Mouse (Mus musculus): ENCODE results near the gene Map7d3.

GRCm38 (mm10) chrX:56760257-56760760, 61.8 kb downstream of the Map7d3 start:
- TF ChIP-seq MYOD1 (IDR thresholded peaks at IDR 0.05; ENCODE audit: control insufficient read depth, insufficient read length, low read depth) (no peak), CTCF (IDR thresholded peaks at IDR 0.05; ENCODE audit: control insufficient read depth, insufficient read depth, insufficient read length) (no peak)
